Mouse (Mus musculus) intestine, embryonic 16.5 days (tissue): ENCODE results near the gene M1ap. TPM values are rescaled to one million over a fixed set of nuclear protein-coding genes. Genes with fewer than 3 reads are reported as not detected.

Experiments used
- ATAC-seq: fragments of 200-750 bp; cut with Nextera tagmentation; 2 replicates; pipeline ENCODE4 v1.8.0; 2017; ENCODE audit warnings: moderate TSS enrichment, moderate library complexity
- H3K27ac ChIP-seq: fragments of 300-500 bp; sonication (generic); 2 replicates; pipeline ENCODE4 v1.5.1; 2014; ENCODE audit warnings: mild to moderate bottlenecking, low read length
- H3K27me3 ChIP-seq: fragments of 300-500 bp; sonication (generic); replicated peaks from 2 replicates; pipeline ENCODE4 v1.6.1; 2014; ENCODE audit warnings: low read length, control low read depth, mixed read lengths; ENCODE audit not compliant: control insufficient read depth, insufficient read depth
- H3K36me3 ChIP-seq: fragments of 300-500 bp; sonication (generic); 2 replicates; pipeline ENCODE4 v1.6.1; 2014; ENCODE audit warnings: low read length, control low read depth; ENCODE audit not compliant: control insufficient read depth, insufficient read depth
- H3K4me1 ChIP-seq: fragments of 300-500 bp; sonication (generic); 2 replicates; pipeline ENCODE4 v1.6.1; 2014; ENCODE audit warnings: low read length, control low read depth, mixed read lengths; ENCODE audit not compliant: control insufficient read depth, insufficient read depth
- H3K4me2 ChIP-seq: fragments of 300-500 bp; sonication (generic); 2 replicates; pipeline ENCODE4 v1.6.1; 2014; ENCODE audit warnings: low read depth, low read length, control low read depth
- H3K4me3 ChIP-seq: fragments of 300-500 bp; sonication (generic); 2 replicates; pipeline ENCODE4 v1.5.1; 2014; ENCODE audit warnings: mild to moderate bottlenecking, low read length
- H3K9ac ChIP-seq: fragments of 300-500 bp; sonication (generic); 2 replicates; pipeline ENCODE4 v1.6.1; 2014; ENCODE audit warnings: low read depth, low read length
- H3K9me3 ChIP-seq: fragments of 300-500 bp; sonication (generic); 2 replicates; pipeline ENCODE4 v1.6.1; 2016; ENCODE audit warnings: low read length, control low read depth; ENCODE audit not compliant: control insufficient read depth
- WGBS: fragments of 180-500 bp; shearing (Covaris S2); extraction: QIAGEN DNeasy Blood & Tissue Kit; methylation state at CpG from one replicate; pipeline ENCODE4 v1.1.7; 2014; 5-methylcytosine and 5-hydroxymethylcytosine counted together
- polyA plus RNA-seq: library from polyadenylated mRNA; unstranded; fragments of >200 nt; fragmentation: Nextera tagmentation; extraction: Ambion mirVana; gene quantifications from 2 replicates; pipeline ENCODE4 v1.2.1, GENCODE M21; 2015

Gene M1ap
- polyA plus RNA-seq, 1 experiment from 2014 or later = 0.62 TPM

- H3K27ac ChIP-seq = no peak overlapping the region
- H3K9me3 ChIP-seq = no peaks in the 10 kb centered on the region
- 96% methylated on average over 1 of the region's 1 CpGs for WGBS
- no peak for ATAC-seq
- H3K4me2 ChIP-seq = no peak overlapping the region
- no peaks in the 10 kb centered on the region for H3K36me3 ChIP-seq
- no peak overlapping the region for H3K9ac ChIP-seq
- no peak overlapping the region for H3K4me3 ChIP-seq
- H3K4me1 ChIP-seq = peaks cover under 1% of the 10 kb centered on the region; the same call in 1 of the 2 replicates
- no peaks in the 10 kb centered on the region for H3K27me3 ChIP-seq
Observed at GRCm38 (mm10) chr6:83003082-83003481, 56.4 kb downstream of the M1ap start.

GRCm38 (mm10) chr6:83003850-83004249 lies 57.1 kb downstream of the M1ap start:
- no peak for ATAC-seq
- Histone ChIP-seq H3K4me1 (no peaks in the 10 kb centered on the region), H3K9ac (no peak overlapping the region), H3K27me3 (no peaks in the 10 kb centered on the region), H3K9me3 (no peaks in the 10 kb centered on the region), H3K4me3 (no peak overlapping the region), H3K27ac (no peak overlapping the region), H3K4me2 (no peak overlapping the region), H3K36me3 (no peaks in the 10 kb centered on the region)
- WGBS = 94% methylated on average over 5 of the region's 5 CpGs

GRCm38 (mm10) chr6:83004309-83004708 lies 57.6 kb downstream of the M1ap start:
- no peak overlapping the region for H3K27ac ChIP-seq
- H3K9ac ChIP-seq = no peak overlapping the region
- 88% methylated on average over 2 of the region's 2 CpGs for WGBS
- H3K4me1 ChIP-seq = no peaks in the 10 kb centered on the region
- no peak for ATAC-seq
- H3K36me3 ChIP-seq = no peaks in the 10 kb centered on the region
- no peaks in the 10 kb centered on the region for H3K9me3 ChIP-seq
- no peak overlapping the region for H3K4me2 ChIP-seq
- H3K4me3 ChIP-seq = no peak overlapping the region
- no peaks in the 10 kb centered on the region for H3K27me3 ChIP-seq

GRCm38 (mm10) chr6:83004872-83005271 lies 58.2 kb downstream of the M1ap start:
- WGBS = 62% methylated on average over 7 of the region's 7 CpGs
- no peak for ATAC-seq
- H3K4me3 ChIP-seq = no peak overlapping the region
- H3K9me3 ChIP-seq = no peaks in the 10 kb centered on the region
- no peak overlapping the region for H3K4me2 ChIP-seq
- no peaks in the 10 kb centered on the region for H3K27me3 ChIP-seq
- no peaks in the 10 kb centered on the region for H3K4me1 ChIP-seq
- no peak overlapping the region for H3K9ac ChIP-seq
- H3K27ac ChIP-seq = no peak overlapping the region
- H3K36me3 ChIP-seq = no peaks in the 10 kb centered on the region

- Histone ChIP-seq H3K27ac (no peak overlapping the region), H3K36me3 (no peaks in the 10 kb centered on the region)
- WGBS = 79% methylated on average over 10 of the region's 10 CpGs
Observed at GRCm38 (mm10) chr6:83005444-83006011, 58.8 kb downstream of the M1ap start.

GRCm38 (mm10) chr6:83006114-83006513 lies 59.4 kb downstream of the M1ap start:
- no peak overlapping the region for H3K4me3 ChIP-seq
- WGBS = 84% methylated on average over 6 of the region's 6 CpGs
- ATAC-seq = no peak
- no peak overlapping the region for H3K27ac ChIP-seq
- no peaks in the 10 kb centered on the region for H3K36me3 ChIP-seq
- no peak overlapping the region for H3K9ac ChIP-seq
- H3K4me1 ChIP-seq = no peaks in the 10 kb centered on the region
- H3K27me3 ChIP-seq = no peaks in the 10 kb centered on the region
- H3K4me2 ChIP-seq = no peak overlapping the region
- H3K9me3 ChIP-seq = no peaks in the 10 kb centered on the region

More at GRCm38 (mm10) chr6:83005444-83006011, 58.8 kb downstream of the M1ap start:
- Histone ChIP-seq H3K27me3 (no peaks in the 10 kb centered on the region), H3K9me3 (no peaks in the 10 kb centered on the region), H3K4me3 (no peak overlapping the region), H3K4me1 (no peaks in the 10 kb centered on the region), H3K4me2 (no peak overlapping the region), H3K9ac (no peak overlapping the region)
- ATAC-seq = no peak

- Histone ChIP-seq H3K4me2 (no peak overlapping the region), H3K9me3 (no peaks in the 10 kb centered on the region), H3K27me3 (no peaks in the 10 kb centered on the region), H3K9ac (no peak overlapping the region), H3K4me1 (no peaks in the 10 kb centered on the region), H3K36me3 (no peaks in the 10 kb centered on the region), H3K27ac (no peak overlapping the region), H3K4me3 (no peak overlapping the region)
- no peak for ATAC-seq
- WGBS = 45% methylated on average over 3 of the region's 3 CpGs
Observed at GRCm38 (mm10) chr6:83008659-83009058, 62.0 kb downstream of the M1ap start.

- H3K36me3 ChIP-seq = no peaks in the 10 kb centered on the region
- no peak overlapping the region for H3K4me3 ChIP-seq
- no peaks in the 10 kb centered on the region for H3K9me3 ChIP-seq
- no peak overlapping the region for H3K27ac ChIP-seq
- no peak overlapping the region for H3K4me2 ChIP-seq
- no peaks in the 10 kb centered on the region for H3K27me3 ChIP-seq
- no peaks in the 10 kb centered on the region for H3K4me1 ChIP-seq
- no peak overlapping the region for H3K9ac ChIP-seq
- WGBS = 49% methylated on average over 7 of the region's 7 CpGs
- ATAC-seq = no peak
Observed at GRCm38 (mm10) chr6:83010010-83010409, 63.3 kb downstream of the M1ap start.

GRCm38 (mm10) chr6:83011255-83011654 lies 64.6 kb downstream of the M1ap start:
- Histone ChIP-seq H3K9me3 (no peaks in the 10 kb centered on the region), H3K4me2 (no peak overlapping the region), H3K9ac (no peak overlapping the region), H3K36me3 (no peaks in the 10 kb centered on the region), H3K4me1 (peaks cover 2% of the 10 kb centered on the region; the same call in 1 of the 2 replicates), H3K27me3 (no peaks in the 10 kb centered on the region), H3K27ac (no peak overlapping the region), H3K4me3 (no peak overlapping the region)
- WGBS = 83% methylated on average over 7 of the region's 7 CpGs
- no peak for ATAC-seq

- H3K4me1 ChIP-seq = peaks cover 4% of the 10 kb centered on the region
- no peak for ATAC-seq
Observed at GRCm38 (mm10) chr6:83011756-83012155, 65.1 kb downstream of the M1ap start.

More at GRCm38 (mm10) chr6:83011756-83012155, 65.1 kb downstream of the M1ap start:
- Histone ChIP-seq H3K4me2 (no peak overlapping the region), H3K27me3 (no peaks in the 10 kb centered on the region), H3K27ac (no peak overlapping the region), H3K9me3 (no peaks in the 10 kb centered on the region), H3K4me3 (no peak overlapping the region), H3K36me3 (no peaks in the 10 kb centered on the region), H3K9ac (no peak overlapping the region)
- 68% methylated on average over 6 of the region's 6 CpGs for WGBS
